Mouse (Mus musculus) adrenal gland, adult 10 weeks (tissue): ENCODE data around the gene Slc9a8. TPM values are rescaled to one million over a fixed set of nuclear protein-coding genes. Genes with fewer than 3 reads are reported as not detected.

Source experiments
- polyA plus RNA-seq: library from polyadenylated mRNA; stranded (reverse); fragments of 350-450 nt; fragmentation: Illumina TruSeq; extraction: RNeasy Lipid Tissue Mini Kit (QIAGEN cat#74804); gene quantifications from one replicate; pipeline ENCODE4 v1.2.3, GENCODE M21; 2014; ENCODE audit warnings: low read depth, low replicate concordance

The Slc9a8 gene
- polyA plus RNA-seq: 19.8 TPM

GRCm38 (mm10) chr2:167421330-167422149, at the start of gene Slc9a8:
Slc9a8 (plus strand) TSS chr2:167421712.

GRCm38 (mm10) chr2:167491757-167492708, 70.5 kb downstream of the Slc9a8 start, which contains the start of gene Rnf114:
Rnf114 (plus strand) TSS chr2:167492645.

GRCm38 (mm10) chr2:167492713-167493636, 71.5 kb downstream of the Slc9a8 start, which contains the start of gene Spata2:
Spata2 (minus strand) TSS chr2:167492887.

Other genes starting within 250 kb of the Slc9a8 start
- gene Kcnb1, start 231.6 kb upstream of the Slc9a8 start, polyA plus RNA-seq: 3.5 TPM
- 3.0 TPM for gene Ptgis, start 181.1 kb upstream of the Slc9a8 start, polyA plus RNA-seq
- gene B4galt5, start 72.5 kb upstream of the Slc9a8 start, polyA plus RNA-seq: 7.6 TPM
- gene Rnf114, start 70.9 kb downstream of the Slc9a8 start, polyA plus RNA-seq: 22.4 TPM
- gene Spata2, start 71.2 kb downstream of the Slc9a8 start, polyA plus RNA-seq: 5.5 TPM
- gene Snai1, start 116.5 kb downstream of the Slc9a8 start, polyA plus RNA-seq: 0.47 TPM
- 83.5 TPM for gene Ube2v1, start 210.4 kb downstream of the Slc9a8 start, polyA plus RNA-seq
- not detected for gene Gm20431, start 239.8 kb downstream of the Slc9a8 start, polyA plus RNA-seq